Mouse (Mus musculus) kidney, postnatal 10 days (tissue): ENCODE measurements around the gene Tnfaip2.

ENCODE experiments used
- DNase-seq: peaks from one replicate; pipeline ENCODE4 v3.0.0; 2021; ENCODE audit warnings: mixed read lengths

The Tnfaip2 gene

DNA sequence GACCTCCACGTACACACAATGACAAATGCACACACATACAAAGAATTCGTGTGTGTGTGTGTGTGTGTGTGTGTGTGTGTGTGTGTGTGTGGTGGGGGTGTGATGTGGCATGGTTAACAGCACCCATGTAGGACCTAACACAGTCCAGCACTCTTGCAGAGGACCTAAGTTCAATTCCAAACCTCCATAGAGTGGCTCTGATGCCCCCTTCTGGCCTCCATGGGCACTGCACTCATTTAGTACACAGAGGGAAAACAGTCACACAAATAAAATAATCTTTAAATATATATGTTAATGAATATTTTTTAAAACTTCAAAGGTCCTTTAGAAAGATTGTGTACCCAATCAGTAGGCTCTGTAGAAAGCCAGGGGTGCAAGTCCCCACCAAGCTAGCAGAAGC is 37.6 kb downstream of the Tnfaip2 start:
- DNase-seq, result peak; percentile 77

DNA sequence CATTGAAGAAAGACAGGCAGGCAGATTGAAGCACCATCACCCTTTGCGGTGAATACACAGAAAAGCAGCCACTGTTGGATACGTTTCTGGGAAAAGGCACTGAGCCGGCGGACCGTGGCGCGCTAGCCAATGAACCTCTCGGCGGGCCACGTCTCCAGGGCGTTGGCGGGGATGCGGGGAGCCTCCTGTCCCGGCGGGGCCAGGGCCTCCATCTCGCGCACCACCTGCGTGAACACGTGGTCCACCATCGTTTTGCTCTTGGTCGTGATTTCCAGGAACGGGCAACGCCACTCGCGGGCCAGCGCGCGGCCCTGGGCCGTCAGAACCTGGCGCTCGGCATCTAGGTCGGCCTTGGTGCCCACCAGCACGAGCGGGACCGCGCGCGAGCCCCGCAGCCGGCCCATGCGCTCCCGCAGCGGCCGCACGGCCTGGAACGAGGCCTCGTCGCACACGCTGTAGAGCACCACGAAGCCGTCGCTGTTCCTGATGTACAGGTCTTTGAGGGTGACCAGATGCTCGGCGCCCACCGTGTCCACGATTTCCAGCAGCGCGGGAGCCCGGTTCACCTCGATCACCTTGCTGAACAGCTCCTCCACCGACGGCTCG is 42.9 kb downstream of the Tnfaip2 start:
- peak; percentile 38 for DNase-seq

DNA sequence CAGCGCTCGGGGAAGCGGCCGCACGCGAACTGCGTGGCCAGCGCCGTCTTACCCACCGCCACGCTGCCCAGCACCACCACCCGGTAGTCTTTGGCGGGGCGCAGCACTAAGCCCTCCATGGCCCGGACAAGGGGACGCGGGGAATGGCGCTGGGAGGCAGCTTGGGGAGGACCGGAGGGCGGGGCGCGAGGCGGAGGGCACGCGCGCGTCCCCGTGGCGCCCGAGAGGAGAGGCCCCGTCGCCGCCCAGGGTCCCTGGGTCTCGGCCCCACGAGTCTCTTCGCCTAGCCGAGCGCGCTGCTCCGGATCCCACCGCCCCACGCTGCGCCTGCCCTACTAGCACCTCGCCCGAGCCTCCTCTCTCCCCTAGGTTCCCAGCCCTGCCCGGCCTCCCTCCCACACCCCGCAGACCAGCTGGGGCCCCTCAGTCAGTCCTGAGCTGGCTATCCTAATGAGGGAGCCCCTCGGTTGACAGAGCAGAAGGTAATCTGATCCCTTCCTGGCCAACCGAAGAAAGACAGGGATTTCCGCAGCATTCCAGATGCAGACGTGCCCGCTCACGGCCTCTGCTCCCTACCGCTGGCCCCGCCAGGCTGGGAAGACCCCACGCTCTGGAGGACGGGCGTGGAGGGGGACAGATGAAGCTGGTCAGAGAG is 43.5 kb downstream of the Tnfaip2 start, which contains the start of gene Gm266:
Gene Gm266 (minus strand): TSS at position 172 of the 655 bp plus-strand sequence.
- DNase-seq, result peak; percentile 62

- no peak for DNase-seq
Measured at GRCm38 (mm10) chr12:111486455-111486854, 44.2 kb downstream of the Tnfaip2 start.

GRCm38 (mm10) chr12:111489261-111489865 is 47.1 kb downstream of the Tnfaip2 start:
- DNase-seq, result peak; percentile 36

- DNase-seq, result no peak
Measured at GRCm38 (mm10) chr12:111494931-111495330, 52.7 kb downstream of the Tnfaip2 start.

- peak; percentile 46 for DNase-seq
Measured at GRCm38 (mm10) chr12:111497076-111497475, 54.8 kb downstream of the Tnfaip2 start.

GRCm38 (mm10) chr12:111499617-111500016 is 57.3 kb downstream of the Tnfaip2 start:
- no peak for DNase-seq

DNA sequence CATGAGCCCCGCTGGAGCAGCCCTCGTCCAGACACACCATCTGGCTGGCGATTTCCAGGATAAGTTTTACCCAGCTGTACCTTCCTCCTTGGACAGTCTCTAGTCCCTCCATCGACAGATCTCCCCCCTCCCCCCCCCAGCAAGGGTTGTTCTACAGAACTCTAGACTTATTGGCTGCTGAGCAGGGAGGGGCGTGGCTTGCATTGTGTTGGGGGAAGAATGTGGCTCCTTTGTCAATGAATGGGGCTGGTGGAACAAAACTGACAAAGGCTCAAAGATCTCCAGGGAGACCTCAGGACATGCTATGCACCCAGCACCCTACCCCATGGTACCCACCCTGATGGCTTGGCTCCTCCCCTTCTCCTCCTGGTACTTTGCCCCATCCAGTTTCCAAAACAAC is 58.5 kb downstream of the Tnfaip2 start:
- no peak for DNase-seq

DNA sequence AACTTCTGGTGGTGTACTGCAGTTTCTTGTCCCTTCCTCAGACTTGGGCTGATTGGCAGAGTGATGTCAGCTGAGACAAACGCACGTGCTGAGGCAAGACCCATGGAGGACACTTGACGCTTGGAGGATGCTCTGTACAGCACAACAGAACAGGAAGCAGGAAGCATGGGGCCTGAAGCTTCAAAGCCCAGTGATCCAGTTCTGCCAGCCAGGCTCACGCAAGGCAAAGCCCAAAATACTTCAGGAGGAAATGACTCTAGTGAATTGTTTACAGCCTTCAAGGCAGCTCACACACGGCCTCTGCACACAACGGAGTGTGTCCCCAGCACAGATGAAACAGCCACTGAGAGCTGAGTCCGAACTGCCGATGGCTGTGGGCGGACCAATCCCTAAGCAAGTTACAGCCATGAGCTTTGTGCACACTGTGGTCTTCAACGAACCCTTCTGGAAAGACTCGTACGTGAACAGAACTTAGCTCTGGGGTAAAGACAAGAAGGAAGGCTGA is 60.8 kb downstream of the Tnfaip2 start:
- peak; percentile 20 for DNase-seq

DNA sequence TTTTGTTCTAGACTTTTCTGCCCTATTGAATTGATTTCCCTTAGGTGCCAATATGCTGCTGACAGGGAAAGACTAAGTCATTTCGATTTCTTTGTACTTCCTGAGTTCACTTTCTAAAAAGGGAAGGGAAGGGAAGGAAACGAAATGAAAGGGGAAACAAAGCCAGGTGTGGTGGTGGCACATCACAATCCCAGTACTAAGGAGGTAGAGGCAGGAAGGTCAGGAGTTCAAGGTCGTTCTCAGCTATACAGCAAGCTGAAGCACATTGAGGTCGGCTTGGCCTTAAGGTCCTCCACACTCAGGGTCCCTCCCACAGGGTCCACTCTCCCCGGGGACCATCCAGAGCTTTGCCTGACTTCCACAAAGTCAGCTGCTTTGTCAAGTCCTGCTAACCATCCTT is 61.3 kb downstream of the Tnfaip2 start:
- no peak for DNase-seq
